Mouse (Mus musculus) thymus, adult 2 months (tissue): ENCODE measurements at regions not wholly inside any gene's neighbourhood (a gene's known extent, or its start where the extent isn't known, plus 50 kb on each side); places are given as distances from the start of the nearest gene placed in this dataset.
"Not testable (repeated sequence)": the region's sequence is repeated elsewhere in the genome, so short reads cannot be mapped to it uniquely, and the experiment has no call there.

ENCODE experiments used
- DNase-seq: peaks from one replicate; pipeline ENCODE4 v3.0.0; 2021
- H3K27ac ChIP-seq: fragments of 200-500 bp; 2 replicates; pipeline ENCODE4 v1.5.1; 2012; ENCODE audit warnings: low read length, control low read depth; ENCODE audit not compliant: control insufficient read depth, insufficient read depth
- H3K27me3 ChIP-seq: fragments of 200-500 bp; 2 replicates; pipeline ENCODE4 v1.6.1; 2012; ENCODE audit warnings: mild to moderate bottlenecking, low read length, moderate library complexity, mixed read lengths; ENCODE audit not compliant: control insufficient read depth, insufficient read depth
- H3K36me3 ChIP-seq: fragments of 200-500 bp; 2 replicates; pipeline ENCODE4 v1.6.1; 2012; ENCODE audit warnings: mild to moderate bottlenecking, low read length, moderate library complexity; ENCODE audit not compliant: control insufficient read depth, insufficient read depth
- H3K4me1 ChIP-seq: fragments of 200-500 bp; replicated peaks from 2 replicates; pipeline ENCODE4 v1.6.1; 2012; ENCODE audit warnings: low read length; ENCODE audit not compliant: control insufficient read depth, insufficient read depth
- H3K4me3 ChIP-seq: fragments of 200-500 bp; 2 replicates; pipeline ENCODE4 v1.5.1; 2012; ENCODE audit warnings: mild to moderate bottlenecking, low read length, control low read depth, moderate library complexity; ENCODE audit not compliant: control insufficient read depth, insufficient read depth
- CTCF ChIP-seq: fragments of 200-500 bp; IDR thresholded peaks from 2 replicates; pipeline ENCODE4 v1.5.1; 2012; ENCODE audit warnings: mild to moderate bottlenecking, control low read depth, low read length, moderate library complexity, borderline replicate concordance; ENCODE audit not compliant: control insufficient read depth, poor library complexity, insufficient read depth; ENCODE audit errors: extremely low read depth
- POLR2A ChIP-seq: fragments of 200-500 bp; IDR thresholded peaks from 2 replicates; pipeline ENCODE4 v1.6.1; 2012; ENCODE audit warnings: mild to moderate bottlenecking, low read length, control low read depth, moderate library complexity; ENCODE audit not compliant: control insufficient read depth, poor library complexity, insufficient read depth; ENCODE audit errors: extremely low read depth
- WGBS: fragments of 180-500 bp; shearing (Covaris S2); methylation state at CpG from one replicate; pipeline ENCODE4 v1.1.7; 2018; 5-methylcytosine and 5-hydroxymethylcytosine counted together

DNA sequence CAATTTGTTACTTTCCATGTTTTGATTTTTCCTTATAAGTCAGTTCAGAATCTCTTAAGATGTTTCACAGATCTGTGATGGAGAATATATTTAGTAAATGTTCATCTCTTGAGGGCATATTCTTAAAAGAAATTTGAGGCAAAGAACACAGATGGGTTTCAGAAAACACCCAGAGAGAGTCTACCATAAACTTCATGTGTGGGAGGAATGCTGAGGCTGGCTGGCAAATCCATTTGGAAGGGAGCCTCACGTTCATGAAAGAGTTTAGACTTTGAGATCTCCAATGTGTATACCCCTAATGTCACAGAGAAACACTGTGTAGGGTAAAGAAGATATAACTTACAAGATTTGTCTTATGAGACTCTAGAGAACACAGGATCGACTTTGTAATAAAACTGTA is 333.6 kb upstream of the Ghitm start:
- TF ChIP-seq CTCF, result no peak
- Histone ChIP-seq H3K27me3 (no peaks in the 10 kb centered on the region), H3K36me3 (no peaks in the 10 kb centered on the region), H3K27ac (no peak overlapping the region), H3K4me3 (no peak overlapping the region), H3K4me1 (no peaks in the 10 kb centered on the region)
- DNase-seq, result no peak
- 66% methylated on average over 2 of the region's 2 CpGs for WGBS

DNA sequence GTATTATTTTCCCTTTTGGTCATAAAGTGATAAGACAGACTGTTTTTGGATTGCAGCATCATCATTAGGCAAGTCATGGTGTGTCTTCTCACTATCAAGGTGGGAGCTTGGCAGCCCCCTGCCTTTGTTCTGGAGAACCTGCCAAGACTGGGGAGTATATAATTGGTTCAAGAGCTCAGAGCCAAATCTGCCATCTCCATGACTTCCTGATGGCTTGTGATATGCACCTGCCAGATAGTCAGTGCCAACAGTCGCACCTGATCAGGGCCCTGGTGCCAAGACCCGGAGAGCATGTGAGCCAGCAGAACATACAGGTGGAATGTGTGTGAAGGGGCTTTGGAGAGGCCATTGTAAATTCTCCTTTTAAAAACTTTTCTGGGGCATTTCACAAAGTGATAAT is 305.8 kb upstream of the Ghitm start:
- TF ChIP-seq CTCF, result no peak
- TF ChIP-seq POLR2A, result no peak
- Histone ChIP-seq H3K4me1 (no peaks in the 10 kb centered on the region), H3K4me3 (no peak overlapping the region), H3K36me3 (no peaks in the 10 kb centered on the region), H3K27ac (no peak overlapping the region), H3K27me3 (no peaks in the 10 kb centered on the region)
- 85% methylated on average over 2 of the region's 2 CpGs for WGBS
- no peak for DNase-seq

DNA sequence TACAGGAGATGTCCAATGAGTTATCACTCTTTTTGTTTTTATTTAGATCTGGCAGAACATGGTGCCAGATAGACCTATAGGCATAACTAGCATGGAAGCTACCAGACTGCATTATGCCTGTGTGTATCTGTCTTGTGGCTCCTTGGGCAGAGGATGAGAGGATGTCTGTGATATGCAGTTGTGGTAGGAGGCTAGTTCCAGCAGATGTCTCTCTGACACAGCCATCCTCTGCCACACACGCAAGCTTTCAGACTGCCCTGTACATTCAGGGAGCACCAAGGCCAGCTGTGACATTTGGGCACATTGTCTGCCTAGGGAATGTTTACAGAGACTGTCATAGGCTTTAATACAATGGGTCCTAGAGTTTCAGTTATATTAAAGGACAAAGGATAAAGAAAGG is 295.6 kb upstream of the Ghitm start:
- whole genome bisulfite sequencing, result 79% methylated on average over 1 of the region's 1 CpGs
- Histone ChIP-seq H3K27me3 (no peaks in the 10 kb centered on the region), H3K4me3 (no peak overlapping the region), H3K4me1 (no peaks in the 10 kb centered on the region), H3K36me3 (no peaks in the 10 kb centered on the region), H3K27ac (no peak overlapping the region)
- no peak for TF ChIP-seq CTCF
- no peak for TF ChIP-seq POLR2A
- no peak for DNase-seq

DNA sequence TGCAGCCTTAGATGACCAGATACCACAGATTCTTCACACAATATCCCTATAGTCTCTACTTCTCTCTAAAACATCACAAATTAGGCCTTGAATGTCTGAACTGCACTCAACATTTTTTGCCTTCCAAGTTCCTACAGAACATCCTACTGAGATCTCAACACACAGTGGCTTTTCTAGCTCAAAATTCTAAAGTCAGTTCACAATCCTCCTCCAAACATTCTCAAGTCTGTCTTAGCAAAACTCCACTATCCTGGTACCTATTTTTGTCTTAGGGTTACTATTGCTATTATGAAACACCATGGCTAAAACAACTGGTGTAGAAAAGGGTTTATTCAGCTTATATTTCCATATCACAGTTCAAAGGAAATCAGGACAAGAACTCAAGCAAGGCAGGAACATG is 290.4 kb upstream of the Ghitm start:
- H3K27me3 ChIP-seq, result no peaks in the 10 kb centered on the region
- DNase-seq, result no peak
- H3K36me3 ChIP-seq, result no peaks in the 10 kb centered on the region
- TF ChIP-seq CTCF (no peak), POLR2A (no peak)
- H3K4me3 ChIP-seq, result no peak overlapping the region
- no peaks in the 10 kb centered on the region for H3K4me1 ChIP-seq
- H3K27ac ChIP-seq, result no peak overlapping the region

DNA sequence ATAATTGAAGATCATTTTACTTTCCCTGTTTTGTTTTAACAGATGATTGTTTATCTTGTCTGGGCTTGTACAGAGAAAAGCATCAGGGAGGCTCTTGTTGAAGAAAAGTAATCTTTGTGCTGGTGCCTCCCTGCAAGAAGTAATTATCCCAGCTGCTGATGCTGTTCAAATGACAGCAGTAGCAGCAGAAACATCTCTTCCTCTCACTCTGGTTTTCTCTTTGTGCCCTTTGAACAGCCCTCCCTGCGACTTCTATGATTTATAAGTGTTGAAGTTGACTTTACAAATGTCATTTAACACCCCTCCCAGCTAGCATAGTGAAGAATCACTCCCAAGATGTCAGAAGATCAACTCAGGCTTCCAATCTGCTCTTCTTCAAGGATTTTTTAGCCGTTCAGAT is 286.5 kb upstream of the Ghitm start:
- Histone ChIP-seq H3K4me3 (no peak overlapping the region), H3K4me1 (no peaks in the 10 kb centered on the region), H3K27me3 (no peaks in the 10 kb centered on the region), H3K27ac (no peak overlapping the region), H3K36me3 (no peaks in the 10 kb centered on the region)
- DNase-seq, result no peak
- 61% methylated on average over 2 of the region's 2 CpGs for WGBS
- TF ChIP-seq POLR2A (no peak), CTCF (no peak)

DNA sequence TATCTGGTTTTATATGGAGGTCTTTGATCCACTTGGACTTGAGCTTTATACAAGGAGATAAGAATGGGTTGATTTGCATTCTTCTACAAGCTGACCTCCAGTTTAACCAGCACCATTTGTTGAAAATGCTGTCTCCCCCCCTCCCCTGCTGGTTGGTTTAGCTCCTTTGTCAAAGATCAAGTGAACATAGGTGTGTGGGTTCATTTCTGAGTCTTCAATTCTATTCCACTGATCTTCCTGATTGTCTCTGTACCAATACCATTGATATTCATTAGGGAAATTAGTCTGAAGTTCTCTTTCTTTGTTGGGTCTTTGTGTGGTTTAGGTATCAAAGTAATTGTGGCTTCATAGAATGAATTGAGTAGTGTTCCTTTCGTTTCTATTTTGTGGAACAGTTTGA is 277.5 kb upstream of the Ghitm start:
- DNase-seq, H3K4me1 ChIP-seq, H3K36me3 ChIP-seq, H3K27ac ChIP-seq, H3K4me3 ChIP-seq, H3K27me3 ChIP-seq: not testable (repeated sequence)
- WGBS, result 36% methylated on average over 1 of the region's 1 CpGs

DNA sequence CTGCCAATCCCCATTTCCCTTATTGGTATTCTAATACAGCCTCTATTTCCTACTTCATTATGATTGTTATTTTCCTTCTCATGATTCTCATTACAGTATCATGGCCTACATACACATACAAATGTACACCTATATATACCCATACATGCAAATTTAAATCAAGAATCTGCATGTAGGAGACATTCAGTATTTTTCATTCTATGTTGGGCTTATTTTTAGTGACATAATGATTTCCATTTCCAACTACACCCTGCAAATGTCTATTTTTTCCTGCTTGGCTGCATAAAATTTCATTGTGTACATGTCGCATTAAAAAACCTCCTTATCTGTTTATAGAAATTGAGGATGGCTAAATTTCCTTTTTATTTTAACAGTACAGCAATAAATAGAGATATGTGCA is 236.9 kb upstream of the Ghitm start:
- Histone ChIP-seq H3K27ac (no peak overlapping the region), H3K4me1 (no peaks in the 10 kb centered on the region), H3K27me3 (no peaks in the 10 kb centered on the region), H3K36me3 (no peaks in the 10 kb centered on the region), H3K4me3 (no peak overlapping the region)
- TF ChIP-seq POLR2A, result no peak
- WGBS, result 95% methylated on average over 1 of the region's 1 CpGs
- no peak for DNase-seq

DNA sequence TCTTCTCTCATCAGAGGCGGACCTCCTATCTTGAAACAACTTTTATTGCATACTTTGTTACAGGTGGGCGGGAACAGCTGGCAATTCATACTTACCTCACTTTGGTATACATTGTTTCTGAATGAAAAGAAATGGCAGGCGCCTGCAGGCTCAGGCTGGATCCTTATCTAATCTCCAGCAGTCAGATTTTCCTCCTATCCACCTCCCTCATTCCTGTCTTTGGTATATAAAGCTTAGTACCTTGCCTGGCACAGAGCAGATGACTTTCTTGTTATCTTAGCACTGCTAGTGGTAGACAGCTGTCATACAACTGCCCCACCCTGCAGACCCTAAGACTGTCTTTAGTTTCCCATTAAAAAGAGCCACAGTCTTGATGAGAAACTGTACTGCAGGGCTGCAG is 226.8 kb upstream of the Ghitm start:
- DNase-seq, result no peak
- H3K4me3 ChIP-seq, result no peak overlapping the region
- TF ChIP-seq CTCF (no peak), POLR2A (no peak)
- H3K4me1 ChIP-seq, result no peaks in the 10 kb centered on the region
- H3K36me3 ChIP-seq, result no peaks in the 10 kb centered on the region
- WGBS, result 86% methylated on average over 3 of the region's 3 CpGs
- no peak overlapping the region for H3K27ac ChIP-seq
- H3K27me3 ChIP-seq, result no peaks in the 10 kb centered on the region
